Mouse (Mus musculus) lung, postnatal 10 days (tissue): ENCODE measurements around the gene Galnt18.

Source experiments
- DNase-seq: peaks from one replicate; pipeline ENCODE4 v3.0.0; 2021

Galnt18 gene

DNA sequence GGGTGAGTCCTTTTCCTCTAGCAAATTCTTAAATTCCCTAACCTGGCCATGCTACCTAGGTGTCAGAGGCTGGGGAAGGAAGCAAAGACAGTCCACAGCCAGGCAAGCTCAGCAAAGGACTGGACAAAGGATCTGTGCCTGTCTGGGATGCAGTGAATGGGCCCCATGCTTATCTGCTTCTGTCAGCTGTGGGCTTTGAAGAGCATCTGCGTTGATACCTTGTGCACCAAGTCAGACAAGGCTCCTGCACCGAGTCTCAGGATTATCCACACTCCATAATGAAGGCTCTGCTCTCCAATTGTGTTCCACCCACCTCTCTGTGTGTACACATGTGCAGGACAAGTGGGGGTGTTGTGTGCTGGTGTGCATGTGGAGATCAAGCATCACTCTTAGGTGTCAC, 153.5 kb downstream of the Galnt18 start:
- no peak for DNase-seq

DNA sequence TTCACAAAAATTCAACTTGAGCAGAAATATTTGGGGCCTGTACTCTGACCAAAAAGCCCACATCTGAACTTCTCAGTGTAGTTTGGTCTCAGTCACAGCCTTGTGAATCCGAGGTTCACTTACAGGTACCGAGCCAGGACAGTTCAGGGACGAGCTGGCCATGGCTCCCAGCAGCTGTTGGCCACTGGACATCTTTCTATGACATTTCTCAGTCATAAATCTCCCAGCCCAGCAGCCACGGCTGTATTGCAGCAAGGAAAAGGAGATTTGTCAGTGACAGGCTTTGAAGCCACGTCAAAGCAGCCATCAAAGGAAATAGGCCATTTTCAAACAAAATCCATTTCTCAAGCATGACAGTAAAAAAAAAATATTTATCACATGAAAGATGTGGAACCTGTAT, 154.0 kb downstream of the Galnt18 start:
- DNase-seq, result no peak

DNA sequence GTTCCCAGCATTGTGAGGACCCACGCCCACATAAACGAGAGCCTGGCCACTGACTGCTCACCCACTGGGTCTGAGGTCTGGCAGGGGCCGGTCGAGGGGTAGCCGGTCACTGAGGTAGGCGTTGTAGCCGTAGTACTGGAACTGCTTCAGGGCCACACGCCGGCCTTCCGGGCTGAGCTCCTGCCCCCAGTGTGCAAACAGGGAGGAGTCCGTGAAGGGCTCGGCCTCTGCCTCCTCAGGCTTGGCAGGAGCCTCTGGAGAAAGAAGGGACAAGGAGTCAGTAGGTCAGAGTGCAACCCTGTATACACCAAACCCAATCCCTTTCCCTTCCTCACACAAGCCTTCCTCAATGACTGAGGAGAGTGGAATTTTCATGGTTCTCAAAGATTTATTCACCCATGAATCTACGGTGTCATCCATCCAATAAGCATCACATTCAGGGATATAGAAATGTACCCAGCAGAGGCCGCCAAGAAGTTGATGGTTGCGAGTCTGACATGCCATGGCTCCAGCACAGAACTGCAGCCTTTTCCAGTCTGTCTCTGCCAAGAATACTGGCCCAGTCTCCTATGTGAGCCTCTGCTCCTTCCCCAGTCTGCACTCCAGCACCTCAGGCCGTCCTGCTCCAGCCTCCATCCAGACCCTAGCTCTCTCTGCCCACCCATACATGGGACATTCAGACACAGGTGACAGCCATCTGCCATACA, 163.4 kb downstream of the Galnt18 start:
- peak; percentile 38 for DNase-seq

DNA sequence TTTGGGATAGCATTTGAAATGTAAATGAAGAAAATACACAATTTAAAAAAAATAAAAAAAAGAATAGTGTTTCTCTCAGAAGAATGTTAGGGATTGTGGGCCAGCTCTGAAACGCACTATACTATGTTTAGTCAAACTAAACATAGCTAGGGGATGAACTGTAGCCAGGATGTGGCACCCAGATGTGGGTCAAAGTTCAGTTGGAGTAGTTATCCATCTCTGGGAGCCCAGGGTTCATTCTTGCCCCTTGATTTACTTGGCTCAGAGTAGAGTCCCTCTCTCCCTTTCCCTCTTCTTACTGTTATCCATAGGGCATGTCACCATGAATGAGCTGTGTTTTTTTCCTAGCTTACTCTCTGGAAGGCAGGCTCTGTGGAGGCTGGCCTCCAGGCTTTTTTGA, 165.3 kb downstream of the Galnt18 start:
- DNase-seq, result peak; percentile 11

DNA sequence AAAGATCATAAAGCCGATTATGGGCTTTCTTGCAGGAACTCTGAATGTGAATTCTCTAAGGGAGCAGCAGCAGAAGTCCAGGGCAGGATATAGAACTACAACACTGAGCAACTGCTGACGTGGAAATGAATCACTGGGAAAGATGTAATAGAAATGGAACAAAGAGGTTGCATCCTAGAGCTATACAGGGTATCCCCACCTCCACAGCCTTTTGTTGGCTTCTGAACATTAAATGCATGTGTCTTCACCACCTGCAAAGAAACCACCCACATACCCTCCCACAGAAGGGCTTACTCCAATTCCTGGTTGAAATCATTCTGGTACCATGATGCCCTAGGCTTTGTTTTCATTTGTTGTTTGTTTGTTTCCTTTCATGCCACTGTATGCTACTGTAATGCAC, 172.3 kb downstream of the Galnt18 start:
- DNase-seq, result no peak

DNA sequence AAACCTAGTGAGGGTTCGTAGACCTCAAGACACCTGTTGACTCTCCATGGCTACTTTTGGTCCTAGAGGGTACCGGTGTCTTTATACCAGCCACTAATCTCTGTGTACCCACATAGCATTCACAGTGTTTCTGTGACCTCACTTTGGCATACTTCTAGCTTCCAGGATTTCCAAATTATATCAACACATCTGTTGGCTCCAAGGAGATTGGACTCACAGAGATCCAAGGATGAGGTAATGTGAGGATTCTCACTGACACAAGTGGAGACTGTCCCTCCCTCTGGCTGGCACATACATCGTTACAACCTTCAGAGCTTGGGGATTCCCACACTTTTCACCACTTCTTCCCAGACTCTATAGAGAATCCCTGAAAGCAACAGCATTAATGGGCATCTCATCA, 173.7 kb downstream of the Galnt18 start:
- no peak for DNase-seq

DNA sequence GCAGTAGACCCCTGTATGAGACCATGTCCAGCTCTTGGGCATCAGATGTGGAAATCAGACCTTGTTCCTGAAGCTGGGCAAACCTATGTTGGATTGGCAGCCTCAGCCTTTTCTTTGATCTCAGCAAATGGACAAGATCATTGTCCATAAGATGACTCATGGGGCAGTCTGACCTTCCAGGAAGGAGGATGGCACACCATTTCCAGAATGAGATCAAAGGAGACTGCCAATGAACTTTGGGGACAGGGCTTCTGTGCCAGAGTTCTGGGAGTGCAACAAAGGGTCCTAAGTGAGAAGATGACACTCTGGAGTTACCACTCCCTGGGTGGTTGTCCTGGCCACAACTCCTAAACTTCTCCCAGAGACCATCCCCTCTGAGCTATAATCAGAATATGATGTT, 174.1 kb downstream of the Galnt18 start:
- DNase-seq, result no peak

DNA sequence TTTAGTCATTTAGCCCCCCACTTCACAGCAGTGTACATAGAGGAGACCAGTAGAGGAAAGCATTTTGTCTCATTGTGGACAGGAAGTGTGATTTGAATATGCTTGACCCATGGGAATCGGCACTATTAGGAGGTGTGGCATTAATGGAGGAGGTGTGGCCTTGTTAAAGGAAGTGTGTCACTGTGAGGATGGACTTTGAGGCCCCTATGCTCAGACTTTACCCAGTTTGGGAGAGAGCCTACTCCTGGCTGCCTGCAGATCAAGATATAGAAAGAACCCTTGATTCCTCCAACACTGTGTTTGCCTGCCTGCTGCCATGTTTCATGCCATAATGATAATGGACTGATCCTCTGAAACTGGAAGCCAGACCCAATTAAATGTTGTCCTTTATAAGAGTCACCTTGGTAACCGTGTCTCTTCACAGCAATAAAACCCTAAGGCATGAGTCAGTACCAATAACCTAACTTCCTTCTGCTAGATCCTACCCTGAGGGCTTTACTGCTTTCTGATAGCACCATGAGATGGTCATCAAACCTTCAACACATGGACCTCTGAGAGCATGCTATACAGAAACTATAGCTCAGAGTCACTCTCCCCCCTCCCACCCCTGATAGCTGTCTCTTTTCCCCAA, 175.1 kb downstream of the Galnt18 start:
- DNase-seq, result no peak

DNA sequence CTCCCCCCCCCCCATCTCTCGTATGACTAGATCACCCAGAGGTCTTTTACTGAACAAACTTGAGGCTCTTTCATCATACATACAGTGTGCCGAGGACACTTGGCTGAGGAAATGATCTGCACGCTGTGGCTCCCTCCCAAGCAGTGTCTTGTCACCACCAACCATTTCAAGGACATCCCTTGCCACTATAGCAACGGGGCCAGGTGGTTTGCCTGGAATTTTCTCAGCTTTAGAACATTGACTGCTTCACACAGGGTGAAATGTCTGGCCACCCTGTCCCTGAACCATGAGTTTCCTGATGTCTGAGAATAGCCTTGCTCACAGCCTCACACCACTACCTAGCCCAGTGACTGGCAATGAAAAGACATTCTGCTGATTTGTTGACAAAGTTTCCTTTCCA, 176.6 kb downstream of the Galnt18 start:
- DNase-seq, result no peak

DNA sequence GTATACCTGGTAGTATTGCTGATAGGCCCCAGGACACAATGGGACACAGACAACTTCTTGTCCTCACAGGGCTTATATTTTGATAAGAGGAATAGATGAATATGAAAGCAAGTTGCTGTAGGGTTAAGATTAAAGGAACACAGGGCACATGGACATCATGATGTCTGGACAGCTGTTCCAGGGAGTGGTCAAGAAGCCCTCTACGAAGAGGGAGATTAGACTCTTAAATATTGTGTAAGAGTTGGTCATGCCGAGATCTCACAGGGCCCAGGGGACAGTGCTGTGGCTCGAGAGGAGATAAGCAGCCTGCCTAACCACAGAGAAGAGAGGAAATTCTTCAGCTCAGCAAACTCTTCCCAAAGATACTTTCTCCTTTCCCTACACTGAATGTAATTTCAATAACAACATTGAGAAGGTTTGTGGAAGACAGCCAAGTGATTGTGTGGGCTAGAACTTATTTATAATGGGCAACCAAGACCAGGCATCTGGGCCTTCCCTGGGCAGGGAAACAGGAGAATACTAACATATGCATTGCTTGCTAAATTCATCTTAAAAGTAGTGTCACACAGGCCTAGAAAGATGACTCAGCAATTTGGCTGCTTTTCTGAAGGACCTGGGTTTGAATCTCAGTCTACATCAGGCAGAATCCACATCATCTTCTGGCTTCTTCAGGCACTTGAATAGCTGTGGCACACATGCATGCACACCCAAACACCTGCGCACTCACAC, 178.3 kb downstream of the Galnt18 start:
- DNase-seq, result no peak

DNA sequence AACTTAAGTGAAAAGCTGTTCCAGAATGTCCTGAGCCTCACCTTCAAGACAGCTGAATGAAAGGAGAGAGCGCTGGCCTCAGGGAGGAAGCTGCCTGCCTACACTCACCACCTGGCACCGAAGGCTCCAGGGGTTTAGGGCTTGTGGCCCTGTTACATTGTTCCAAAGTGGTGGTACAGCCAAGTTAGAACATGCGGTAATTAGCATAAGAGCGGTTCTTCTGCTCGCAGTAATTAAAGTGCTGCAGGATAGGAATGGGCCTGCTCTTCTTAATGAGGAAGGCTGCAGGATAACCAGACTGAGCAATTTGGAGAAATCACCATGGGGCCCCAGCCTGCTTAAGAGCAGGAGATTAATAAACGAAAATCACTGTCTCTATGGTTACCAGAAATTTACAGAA, 179.0 kb downstream of the Galnt18 start:
- DNase-seq, result no peak

DNA sequence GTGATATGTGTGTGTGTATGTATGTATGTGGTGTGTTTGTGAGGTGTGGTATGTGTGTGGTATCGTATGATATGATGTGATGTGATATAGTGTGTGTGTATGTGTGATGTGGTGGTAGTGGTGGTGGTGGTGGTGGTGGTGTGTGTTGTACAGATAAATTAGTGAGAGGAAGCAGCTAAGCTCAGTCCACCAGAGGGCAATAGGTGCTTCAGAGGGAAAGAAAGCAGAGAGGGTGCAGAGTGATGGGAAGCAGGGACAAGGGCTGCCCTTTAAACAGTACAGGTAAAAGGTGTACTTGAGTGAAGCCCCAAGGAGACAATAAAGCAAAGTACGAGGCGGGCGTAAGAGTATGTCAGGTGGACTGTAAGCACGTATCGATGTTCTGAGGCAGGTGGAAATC, 186.1 kb downstream of the Galnt18 start:
- DNase-seq, result no peak

DNA sequence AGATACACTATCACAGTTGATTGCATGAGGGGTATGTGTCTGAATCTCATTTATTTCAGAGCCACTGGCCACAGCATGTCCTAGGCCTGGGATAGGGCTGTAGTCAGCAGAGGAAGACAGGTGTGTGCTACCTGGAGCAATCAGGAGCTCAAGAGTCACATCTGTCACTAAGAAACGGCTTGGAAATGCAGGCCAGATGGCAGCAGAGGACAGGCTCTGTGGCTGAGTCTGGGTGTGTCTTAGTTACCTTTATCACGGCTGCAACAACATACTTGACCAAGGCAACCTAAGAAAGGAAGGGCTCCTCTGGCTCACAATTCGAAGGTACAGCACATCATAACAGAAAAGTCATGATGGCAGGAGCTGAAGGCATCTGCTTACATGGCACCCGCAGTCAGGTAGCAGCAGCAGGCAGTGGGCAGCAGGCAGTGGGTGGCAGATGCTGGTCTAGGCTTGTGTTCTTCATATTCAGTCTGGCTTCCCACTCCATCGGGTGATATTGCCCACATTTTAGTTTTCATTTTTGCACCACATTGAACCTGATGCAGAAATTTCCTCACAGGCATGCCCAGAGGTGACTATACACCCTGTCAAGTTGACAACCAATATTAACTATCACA, 190.2 kb downstream of the Galnt18 start:
- no peak for DNase-seq

DNA sequence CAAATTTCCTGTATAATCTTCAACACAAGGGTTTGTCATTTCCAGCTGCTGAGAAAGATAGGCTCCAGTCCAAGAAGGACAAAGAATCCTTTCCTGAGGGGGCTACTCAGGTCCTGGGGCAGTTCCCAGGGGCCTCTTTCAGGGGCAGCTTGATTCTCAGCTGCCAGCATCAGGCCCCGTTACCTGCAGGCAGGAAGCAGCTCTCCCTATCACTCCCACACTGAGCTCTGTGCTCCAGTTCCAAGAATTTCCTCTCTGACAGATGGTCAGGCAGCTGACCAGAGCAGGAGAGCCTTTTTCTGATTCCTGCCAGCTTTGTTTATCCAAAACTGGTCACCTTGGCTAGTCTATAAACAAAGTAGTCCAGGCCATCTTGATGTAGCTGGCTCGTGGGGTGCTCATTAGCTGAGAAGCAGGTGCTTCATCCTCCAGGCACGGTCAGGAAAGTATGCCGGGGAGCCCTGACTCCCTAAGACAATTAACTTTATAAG, 191.4 kb downstream of the Galnt18 start:
- peak; percentile 54 for DNase-seq

DNA sequence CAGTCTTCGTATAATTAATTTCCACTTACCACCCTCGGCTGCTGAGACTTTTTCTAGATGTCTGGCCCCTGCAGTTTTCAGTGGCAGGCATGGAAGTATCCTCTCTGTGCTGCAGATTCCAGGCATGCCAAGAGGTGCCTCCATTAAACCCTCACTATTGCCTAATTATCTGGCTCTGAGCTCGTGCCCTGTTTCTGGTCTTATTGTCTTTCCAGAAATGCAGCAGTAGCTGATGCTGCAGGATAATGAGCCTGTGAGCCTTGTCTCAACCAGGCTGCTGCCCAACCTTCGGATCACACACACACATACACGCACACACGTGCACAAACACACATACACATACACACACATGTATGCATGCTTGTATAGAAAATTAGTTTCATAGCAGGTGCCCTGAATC, 199.2 kb downstream of the Galnt18 start:
- no peak for DNase-seq

DNA sequence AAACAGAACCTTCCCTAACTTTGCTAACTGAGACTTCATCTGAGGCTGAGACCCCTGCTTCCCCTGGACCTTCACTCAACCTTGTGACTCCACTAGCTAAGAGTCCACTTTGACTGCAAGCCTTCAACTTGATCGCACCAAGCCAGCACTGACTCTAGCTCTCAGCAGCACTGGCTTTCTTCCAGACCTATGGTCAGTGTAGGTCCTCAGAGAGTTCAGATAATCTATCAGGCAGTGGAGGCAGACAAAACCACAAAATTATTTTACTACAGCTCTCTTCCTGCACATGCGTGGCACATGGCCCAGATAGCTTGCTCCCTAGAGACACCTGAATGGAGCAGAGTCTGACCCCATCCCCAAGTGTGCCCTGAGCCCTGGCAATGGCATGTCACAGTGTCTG, 204.7 kb downstream of the Galnt18 start:
- DNase-seq, result no peak

DNA sequence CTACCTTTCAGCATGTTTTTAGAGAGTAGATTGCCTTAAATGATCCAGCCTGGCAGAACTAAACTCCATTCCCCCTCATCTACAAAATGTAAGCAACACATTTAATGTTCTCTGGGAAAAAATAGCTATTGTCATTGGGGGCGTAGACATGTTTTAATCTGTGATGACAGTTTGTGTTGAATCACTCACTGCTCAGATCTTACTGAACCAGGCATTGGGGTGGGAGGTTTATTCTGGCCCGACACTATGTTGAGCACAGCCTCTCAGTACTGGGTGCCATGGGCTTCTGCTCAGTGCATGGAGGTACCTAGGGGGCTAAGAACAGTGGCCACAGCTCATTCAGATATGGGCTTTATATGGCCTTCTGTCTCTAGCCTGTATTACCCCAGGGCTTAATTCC, 207.4 kb downstream of the Galnt18 start:
- DNase-seq, result no peak

DNA sequence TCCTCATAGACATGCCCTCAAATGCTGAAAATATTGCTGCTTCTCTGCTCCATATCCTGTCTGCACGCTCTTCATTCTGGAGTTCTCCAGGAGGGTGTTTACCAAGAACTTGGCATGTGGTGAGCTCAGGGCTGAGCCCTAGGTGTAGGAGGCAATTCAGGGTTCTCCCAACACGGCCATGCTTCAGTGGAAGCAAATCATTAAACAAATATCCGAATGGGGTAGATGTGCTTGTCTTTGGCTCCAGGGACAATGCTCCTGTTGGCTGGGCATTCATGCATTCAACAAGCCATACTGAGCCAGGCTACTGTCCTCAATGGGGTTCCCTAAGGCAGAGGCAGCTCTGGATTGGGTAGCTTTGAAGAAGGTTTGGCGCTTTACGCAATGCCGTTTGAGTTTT, 212.9 kb downstream of the Galnt18 start:
- DNase-seq, result no peak

DNA sequence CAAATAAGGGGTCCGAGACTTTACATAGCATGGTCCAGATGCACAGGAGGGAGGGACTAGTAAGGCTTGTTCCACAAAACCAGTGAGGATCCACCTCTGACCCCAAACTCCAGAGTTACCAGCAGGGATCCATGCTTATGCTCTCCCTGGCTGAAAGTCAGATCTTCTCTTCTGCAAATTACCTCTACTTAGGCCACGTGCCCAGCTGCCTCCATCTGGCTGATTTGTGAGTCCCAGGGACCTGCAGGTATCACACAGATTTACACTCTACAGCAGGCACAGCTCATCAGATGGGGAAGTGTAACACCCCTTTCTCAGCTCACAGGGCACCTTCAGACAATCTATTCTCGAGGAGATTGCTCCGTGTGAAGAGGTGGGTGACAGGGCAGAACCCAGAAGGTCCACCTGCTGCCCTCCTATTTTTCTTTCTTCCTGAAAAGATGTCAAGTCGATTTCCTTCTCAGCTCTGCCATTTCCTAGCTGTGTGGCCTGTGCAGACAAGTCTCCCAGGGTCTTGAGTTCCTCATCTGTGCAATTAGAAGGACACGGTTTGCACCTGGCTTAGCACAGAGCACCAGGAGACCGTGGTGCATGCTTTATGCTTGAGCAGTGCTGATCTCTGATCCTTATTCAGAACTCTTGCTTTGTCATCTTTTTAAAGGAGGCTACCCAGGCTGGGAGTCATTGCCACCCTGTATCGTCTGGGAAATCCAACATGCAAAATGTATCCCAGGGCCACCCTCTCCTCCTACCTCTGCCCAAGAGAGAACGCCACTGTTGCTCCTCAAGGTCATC, 216.3 kb downstream of the Galnt18 start:
- no peak for DNase-seq

DNA sequence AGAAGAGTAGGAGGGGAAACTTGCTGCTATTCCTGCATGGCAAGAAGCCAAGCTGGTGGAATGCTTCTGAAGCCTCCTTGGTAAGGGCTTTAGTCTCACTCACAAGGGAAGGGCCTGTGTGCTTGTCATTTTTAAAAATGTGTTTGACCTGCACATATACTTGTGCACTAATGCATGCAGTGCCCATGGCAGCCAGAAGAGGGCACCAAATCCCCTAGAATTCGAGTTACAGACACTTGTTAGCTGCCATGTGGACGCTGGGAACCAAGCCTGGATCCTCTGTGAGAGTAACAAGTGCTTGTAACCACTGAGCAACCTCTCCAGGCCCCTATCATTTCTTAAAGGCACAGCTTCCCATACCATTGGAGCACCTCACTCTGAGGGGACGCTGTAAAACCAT, 219.7 kb downstream of the Galnt18 start:
- DNase-seq, result no peak

DNA sequence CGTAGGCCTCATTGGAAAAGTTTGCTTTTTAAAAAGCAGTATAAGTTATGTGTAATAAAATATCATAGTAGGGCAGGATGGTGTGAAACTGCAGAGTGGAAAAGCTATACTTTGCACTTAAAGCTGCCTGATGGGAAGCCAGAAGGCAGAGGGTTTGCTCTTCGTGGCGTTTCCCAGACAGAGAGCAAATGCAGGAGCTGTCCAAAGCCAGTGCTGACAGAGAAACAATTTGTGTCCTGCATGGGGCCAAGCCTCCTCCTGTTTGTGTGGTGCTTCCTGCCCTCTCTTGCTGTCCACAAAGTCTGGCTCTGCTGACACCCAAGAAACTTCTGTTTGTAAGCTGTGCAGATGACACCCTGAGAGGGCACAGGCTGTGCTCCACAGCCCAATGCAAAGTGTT, 220.8 kb downstream of the Galnt18 start:
- peak; percentile 10 for DNase-seq

DNA sequence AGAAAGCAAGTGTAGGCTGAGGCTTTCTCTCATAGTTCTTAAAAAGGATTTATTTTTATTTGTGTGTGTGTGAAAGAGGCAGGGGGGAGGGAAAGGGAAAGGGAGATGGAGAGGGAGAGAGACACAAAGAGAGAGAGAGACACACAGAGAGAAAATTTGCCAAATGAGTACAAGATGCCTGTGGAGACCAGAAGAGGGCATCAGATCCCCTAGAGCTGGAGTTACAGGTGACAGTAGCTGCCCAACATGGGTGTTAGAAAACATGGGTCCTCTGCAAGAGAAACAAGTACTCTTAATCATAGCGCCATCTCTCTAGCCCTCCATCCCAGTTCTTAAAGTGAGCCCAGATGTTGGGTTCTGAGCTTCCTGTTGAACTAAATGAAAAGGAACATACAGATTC, 228.8 kb downstream of the Galnt18 start:
- no peak for DNase-seq

DNA sequence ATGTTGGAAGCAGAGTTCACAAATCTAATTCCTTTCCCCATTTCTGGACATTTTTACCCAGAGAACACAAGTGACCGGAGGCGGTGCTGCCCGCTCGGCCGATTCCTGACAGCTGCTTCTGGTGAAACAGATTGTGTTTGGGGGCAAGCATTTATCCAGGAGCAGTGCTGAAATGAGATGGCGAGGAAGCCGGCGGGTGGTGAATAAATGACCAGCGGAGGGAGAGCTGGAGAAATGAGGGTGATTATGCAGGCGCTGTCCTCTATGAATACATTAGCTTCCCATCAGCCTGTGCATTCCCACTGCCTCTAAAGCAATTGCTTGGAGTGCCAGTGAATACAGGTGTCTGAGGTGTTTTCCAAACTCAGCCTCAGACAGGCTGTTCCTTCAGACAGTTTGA, 232.7 kb downstream of the Galnt18 start:
- DNase-seq, result no peak
